Mouse (Mus musculus) heart, postnatal 10 days (tissue): ENCODE measurements at regions not wholly inside any gene's neighbourhood (a gene's known extent, or its start where the extent isn't known, plus 50 kb on each side); places are given as distances from the start of the nearest gene placed in this dataset.
"Not testable (repeated sequence)": the region's sequence is repeated elsewhere in the genome, so short reads cannot be mapped to it uniquely, and the experiment has no call there.

ENCODE experiments used
- DNase-seq, 2 experiments: peaks; one replicate each; pipeline ENCODE4 v3.0.0; 2021
- intact Hi-C: fragments of 180-260 bp; cut with DNase I; formaldehyde crosslinking; loops from one replicate; pipeline ENCODE4 v1.15.1; 2025

DNA sequence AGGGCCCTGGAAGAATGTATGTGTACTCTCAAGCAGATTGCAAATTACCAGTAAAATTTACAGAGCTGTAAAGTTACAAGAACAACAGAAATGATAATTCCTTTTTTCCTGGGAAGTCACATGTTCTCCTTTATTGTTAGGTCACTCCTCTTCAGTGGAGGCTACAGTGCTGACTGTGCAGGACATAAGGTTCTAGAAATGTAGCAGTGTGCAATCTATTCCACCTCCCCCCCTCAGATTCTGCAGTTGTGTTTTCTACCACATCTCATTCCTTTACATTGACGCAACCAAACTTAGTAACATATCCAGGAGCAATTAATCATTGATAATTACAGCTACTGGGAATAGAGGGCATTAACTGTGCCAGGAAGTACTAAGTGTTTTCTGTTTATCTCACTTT, 385.3 kb upstream of the Tnc start:
- intact Hi-C loops = no loop called here
- no peak for DNase-seq

DNA sequence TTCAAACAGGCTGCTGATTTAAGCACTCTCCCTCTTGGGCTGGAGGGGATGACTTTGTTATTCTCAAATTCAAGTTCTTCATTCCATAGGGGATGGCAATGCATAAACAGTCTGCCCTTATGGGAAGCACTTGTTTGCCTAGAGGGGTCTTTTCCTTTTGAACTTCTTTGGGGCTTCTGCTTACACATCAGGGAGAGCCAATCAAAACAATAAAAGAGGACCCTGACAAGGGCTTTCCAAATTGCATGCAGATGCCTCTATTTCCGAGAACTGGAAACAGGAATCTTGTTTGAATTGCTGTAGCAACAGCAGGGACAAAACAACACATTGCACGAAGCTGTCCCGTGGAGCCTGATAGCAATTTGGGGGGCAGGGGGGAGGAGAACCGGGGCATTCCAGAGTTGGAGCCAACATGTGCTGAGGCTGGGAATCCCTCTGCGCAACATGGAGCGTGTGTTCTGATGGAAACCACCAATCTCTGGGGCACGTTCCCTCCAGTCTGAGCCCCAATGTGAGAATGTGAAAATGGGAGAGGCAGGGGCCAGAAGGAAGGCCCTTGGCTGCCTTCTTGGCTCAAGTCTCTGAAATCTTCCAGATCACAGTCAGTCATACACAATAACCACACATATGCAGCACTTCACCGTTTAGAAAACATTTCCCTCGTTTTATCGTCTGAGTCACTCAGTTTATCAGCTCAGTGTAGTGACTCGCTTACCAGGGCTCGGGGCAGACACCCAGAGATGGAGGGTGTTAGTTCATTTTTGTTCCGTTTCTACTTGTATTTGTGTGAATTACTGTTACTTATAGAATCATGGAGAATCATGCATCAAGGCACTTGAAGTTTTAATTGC, 391.2 kb upstream of the Tnc start:
- peak; percentile 24 to 34 for DNase-seq
- intact Hi-C loops = no loop called here

DNA sequence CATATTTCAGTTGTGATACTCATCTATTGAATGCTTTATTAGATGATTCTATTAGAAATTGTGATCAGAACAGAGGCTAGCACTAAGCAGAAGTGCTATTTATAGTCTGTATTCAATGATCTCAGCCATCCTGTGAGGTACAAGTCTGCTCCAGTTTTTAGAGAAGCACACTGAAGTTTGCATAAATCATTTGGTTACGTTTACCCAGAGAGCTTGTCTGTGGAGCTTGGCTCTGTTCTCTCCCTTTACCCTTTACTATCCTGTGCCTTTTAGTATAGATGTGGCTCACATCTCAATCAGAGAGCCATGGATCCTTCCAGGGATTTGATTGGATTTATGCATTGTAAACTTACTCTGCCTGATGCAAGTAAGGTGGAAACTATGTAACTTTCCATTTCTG, 404.6 kb upstream of the Tnc start:
- intact Hi-C loops = no loop called here
- DNase-seq = no peak

GRCm38 (mm10) chr4:64451946-64452345, 405.1 kb upstream of the Tnc start:
- no peak for DNase-seq
- intact Hi-C loops = no loop called here

GRCm38 (mm10) chr4:64492260-64492962, 445.6 kb upstream of the Tnc start:
- intact Hi-C loops = loop anchor here (2.0 to 5.0 kb wide), 3 partner anchors 546 to 1075 kb away; no protein-coding TSS in a partner anchor
- no peak for DNase-seq

DNA sequence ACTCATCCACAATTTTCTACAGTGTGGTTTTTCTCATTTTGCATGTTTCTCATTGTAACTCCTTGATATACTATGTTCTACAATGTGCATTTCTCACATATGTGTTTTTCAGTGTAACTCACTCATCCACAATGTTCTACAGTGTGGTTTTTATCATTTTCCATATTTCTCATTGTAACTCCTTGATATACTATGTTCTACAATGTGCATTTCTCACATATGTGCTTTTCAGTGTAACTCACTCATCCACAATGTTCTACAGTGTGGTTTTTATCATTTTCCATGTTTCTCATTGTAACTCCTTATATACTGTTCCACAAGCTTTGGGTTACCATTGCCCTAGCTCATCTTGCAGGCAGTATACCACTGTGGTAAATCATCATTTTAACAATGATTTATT, 450.9 kb upstream of the Tnc start:
- DNase-seq, intact Hi-C loops: not testable (repeated sequence)

GRCm38 (mm10) chr4:64500635-64501395, 454.0 kb upstream of the Tnc start:
- intact Hi-C loops = no loop called here
- DNase-seq = no peak

DNA sequence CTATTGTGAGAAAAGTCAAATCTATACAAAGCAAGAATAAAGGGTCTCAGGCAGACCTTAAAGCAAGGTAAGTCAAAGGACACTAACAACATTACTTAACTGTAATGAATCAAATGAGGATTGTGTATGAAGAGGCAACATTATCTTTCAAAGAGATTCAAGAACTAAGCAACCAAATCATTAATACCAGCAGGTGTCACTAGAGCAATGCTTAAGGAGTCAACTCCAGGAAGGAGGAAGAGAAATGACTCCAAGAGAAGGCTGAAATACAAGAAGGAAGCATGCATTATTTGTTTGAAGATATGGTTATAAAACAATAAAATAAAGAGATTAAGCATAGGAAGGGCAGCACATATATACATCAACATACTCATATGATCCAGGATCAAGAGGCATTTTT, 475.1 kb upstream of the Tnc start:
- intact Hi-C loops = loop anchor here (2.0 kb wide), 1 partner anchor 1067 kb away; no protein-coding TSS in a partner anchor
- DNase-seq = no peak

GRCm38 (mm10) chr4:64527724-64528332, 481.0 kb upstream of the Tnc start:
- intact Hi-C loops = no loop called here

DNA sequence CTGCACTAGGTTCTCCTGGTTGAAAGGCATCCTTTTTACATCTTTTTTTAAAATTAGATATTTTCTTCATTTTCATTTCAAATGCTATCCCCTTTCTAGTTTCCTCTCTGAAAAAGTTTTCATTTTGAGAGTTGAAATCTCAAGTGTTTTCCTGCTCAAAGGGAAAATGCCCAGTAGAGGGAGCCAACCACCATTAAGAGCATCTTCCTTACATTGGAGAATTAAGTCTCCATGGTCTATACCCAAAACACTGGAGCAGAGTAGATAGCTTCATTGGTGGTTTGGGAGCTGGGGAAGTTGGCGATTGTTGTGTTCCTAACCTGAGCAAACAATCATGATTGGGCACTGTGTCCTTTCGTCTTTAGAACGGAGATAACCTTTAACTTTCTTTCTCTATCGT, 483.8 kb upstream of the Tnc start:
- peak; percentile 17 to 40 for DNase-seq
- intact Hi-C loops = loop anchor here (2.0 to 10.0 kb wide), 3 partner anchors 594 to 1060 kb away; partner anchors contain the start of gene Pappa

More at GRCm38 (mm10) chr4:64527724-64528332, 481.0 kb upstream of the Tnc start:
- DNase-seq = no peak

- peak; percentile 17 to 20 for DNase-seq
- intact Hi-C loops = loop anchor here (5.0 to 10.0 kb wide), 2 partner anchors 592 to 964 kb away; partner anchors contain the start of gene Pappa
Measured at GRCm38 (mm10) chr4:64533019-64533418, 486.2 kb upstream of the Tnc start.

DNA sequence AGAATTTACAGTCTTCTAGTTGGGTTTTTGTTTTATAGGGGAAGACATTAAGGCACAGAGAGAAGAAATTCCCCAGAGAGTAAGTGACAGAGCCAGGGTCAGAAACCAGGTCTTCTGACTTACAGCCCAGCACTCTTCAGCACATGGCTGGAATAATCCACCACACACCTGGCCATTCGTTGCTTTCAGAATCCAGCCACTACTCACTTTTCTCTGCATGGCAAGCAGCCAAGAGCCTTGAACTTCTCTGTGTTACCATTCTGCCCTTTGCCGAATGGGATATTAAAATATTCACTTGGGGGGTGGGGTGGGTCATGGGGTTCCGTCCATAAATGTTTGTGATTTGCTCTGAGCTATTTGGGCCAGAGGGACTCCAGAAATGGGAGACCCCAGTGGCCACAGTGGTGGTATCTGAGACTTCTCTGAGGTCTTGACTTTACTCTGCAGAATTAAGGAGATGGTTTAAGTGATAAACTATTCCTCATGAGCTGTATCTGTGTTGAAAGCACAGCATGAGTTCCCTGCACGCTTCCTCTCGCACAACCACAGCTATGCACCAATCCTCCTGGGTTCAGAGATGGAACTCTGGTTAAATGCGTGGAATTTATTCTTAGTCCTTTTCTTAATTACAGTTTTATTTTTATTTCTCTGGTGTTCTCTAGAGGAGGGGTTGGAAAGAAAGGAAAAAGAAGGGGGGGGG, 488.9 kb upstream of the Tnc start:
- intact Hi-C loops = loop anchor here (10.0 kb wide), 1 partner anchor 589 kb away; the partner anchor contains the start of gene Pappa
- no peak for DNase-seq

DNA sequence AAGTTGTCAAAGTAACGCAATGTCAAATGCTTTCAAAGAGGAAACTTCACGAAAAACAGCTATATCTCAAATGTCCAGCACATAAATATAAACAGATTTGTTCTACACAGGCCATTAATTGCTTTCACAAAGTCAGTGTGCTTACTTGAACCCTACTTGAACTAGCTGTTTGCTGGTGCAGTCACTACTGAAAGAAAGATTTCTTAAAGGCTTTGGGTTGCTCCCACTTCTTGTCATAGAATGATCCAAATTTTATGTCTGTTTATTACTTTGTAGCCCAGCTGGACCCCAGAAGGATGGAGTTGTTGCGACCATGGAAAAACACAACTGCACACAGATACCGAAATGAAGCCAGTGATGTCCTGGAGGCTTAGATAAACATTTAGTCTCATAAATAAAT, 491.2 kb upstream of the Tnc start:
- intact Hi-C loops = loop anchor here (10.0 kb wide), 1 partner anchor 587 kb away; the partner anchor contains the start of gene Pappa
- DNase-seq = no peak

DNA sequence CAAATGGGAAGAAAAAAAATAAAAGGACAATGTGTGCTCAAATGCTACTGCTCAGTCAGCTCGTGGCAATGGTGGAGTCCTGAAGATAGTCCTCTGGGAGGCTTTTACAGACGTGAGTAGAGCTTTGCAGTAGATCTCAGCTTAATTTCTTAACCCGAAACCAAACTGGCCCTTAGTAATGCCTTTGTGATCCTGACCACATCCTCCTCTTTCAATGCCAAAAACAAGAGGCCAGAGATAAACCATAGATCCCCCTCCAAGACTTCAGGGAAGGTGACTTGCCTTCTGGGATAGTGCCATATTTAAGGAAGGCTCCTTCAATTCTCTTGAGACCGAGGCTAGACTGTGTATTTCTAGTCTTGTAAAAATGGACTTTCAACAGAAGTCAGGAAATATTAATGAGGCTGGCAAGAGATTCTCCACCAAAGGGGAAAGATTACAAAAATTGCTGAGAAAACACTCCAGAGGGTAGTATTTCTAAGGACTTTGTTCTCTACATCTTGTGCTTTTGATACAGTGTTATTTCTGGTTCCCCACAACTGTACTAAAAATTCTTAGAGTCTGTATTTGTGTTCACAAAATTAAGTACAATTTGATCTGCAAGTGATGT, 497.9 kb upstream of the Tnc start:
- no peak for DNase-seq
- intact Hi-C loops = no loop called here

DNA sequence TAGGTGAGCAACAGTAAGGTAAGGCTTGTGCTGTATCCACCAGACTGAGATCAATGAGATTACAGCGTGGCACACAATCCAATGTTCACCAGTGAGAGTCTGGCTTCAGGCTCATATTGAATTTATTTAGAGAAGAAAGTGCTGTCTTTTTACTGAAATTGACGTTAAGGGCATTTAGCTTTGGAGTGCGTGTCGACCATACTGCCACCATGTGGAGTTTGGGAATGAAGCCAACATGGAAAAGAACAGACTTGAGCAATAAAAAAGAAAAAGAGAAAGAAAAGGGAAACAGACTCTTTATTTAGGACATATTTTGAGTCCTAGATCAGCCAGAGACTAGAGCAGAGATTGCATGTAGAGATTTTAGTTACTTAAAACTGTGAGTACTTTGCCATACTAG, 499.6 kb upstream of the Tnc start:
- intact Hi-C loops = no loop called here
- DNase-seq = no peak

- DNase-seq = no peak
- intact Hi-C loops = no loop called here
Measured at GRCm38 (mm10) chr4:64562511-64562910, 515.7 kb upstream of the Tnc start.

GRCm38 (mm10) chr4:64563996-64564395, 517.2 kb upstream of the Tnc start:
- intact Hi-C loops = no loop called here
- no peak for DNase-seq

DNA sequence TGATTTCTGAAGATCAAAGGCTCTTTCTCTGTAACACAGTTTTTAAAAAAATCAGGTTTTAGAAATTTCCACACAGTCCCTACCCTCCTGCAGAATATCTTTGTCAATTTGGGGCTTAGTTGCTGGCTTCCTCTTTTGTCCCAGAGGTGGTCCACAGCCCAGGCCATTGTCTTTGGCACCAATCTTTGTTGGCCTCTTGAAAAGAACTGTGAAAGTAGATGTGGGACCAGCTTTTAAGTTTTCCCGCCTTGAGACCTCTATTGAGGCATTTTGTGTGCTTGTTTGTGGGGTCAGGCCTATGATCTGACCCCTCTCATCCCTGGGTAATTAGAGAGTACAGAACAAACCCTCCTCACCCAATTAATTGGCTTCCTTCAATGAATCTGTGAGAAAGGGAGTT, 523.9 kb upstream of the Tnc start:
- DNase-seq = no peak
- intact Hi-C loops = no loop called here

GRCm38 (mm10) chr4:64575901-64576300, 529.1 kb upstream of the Tnc start:
- intact Hi-C loops = no loop called here
- DNase-seq = no peak
